In genomic region chr6:17750041-17750660, GRCm38 (mm10) we compare ENCODE assay signal across 8 mouse cellular contexts. TPM values are rescaled to one million over a fixed set of nuclear protein-coding genes. Genes with fewer than 3 reads are reported as not detected.
DNase-seq lines count a peak whose midpoint lies in the region; ATAC-seq lines count a peak whose summit lies in the region.

No protein-coding gene starts in this region.

- no peaks in the 10 kb centered on the region for H3K9me3 ChIP-seq in heart, embryonic 14.5 days (ENCODE audit: control insufficient read depth, low read length)
- no peaks in the 10 kb centered on the region for H3K9me3 ChIP-seq in heart, embryonic 16.5 days (replicated peaks; ENCODE audit: control insufficient read depth, low read length)
- H3K9me3 ChIP-seq in midbrain, embryonic 13.5 days = no peaks in the 10 kb centered on the region

- DNase-seq in heart, postnatal 25 days (ENCODE audit: low spot score) = no peak
- peak; percentile 19 to 47 for DNase-seq in cerebellum, postnatal 14 days
- no peak for DNase-seq in gastrocnemius, postnatal 36 days
- DNase-seq in adrenal gland, postnatal 25 days = no peak
- no peak for DNase-seq in yolk sac, embryonic 10.5 days (ENCODE audit: low spot score)

- H3K36me3 ChIP-seq in heart, embryonic 14.5 days (ENCODE audit: control insufficient read depth, insufficient read depth, low read length) = no peaks in the 10 kb centered on the region
- no peaks in the 10 kb centered on the region for H3K36me3 ChIP-seq in heart, embryonic 16.5 days (ENCODE audit: control insufficient read depth, insufficient read depth)
- no peaks in the 10 kb centered on the region for H3K36me3 ChIP-seq in midbrain, embryonic 13.5 days

- H3K4me2 ChIP-seq in heart, embryonic 14.5 days (ENCODE audit: low read length) = peak overlapping the region; percentile 83
- peak overlapping the region; percentile 71 for H3K4me2 ChIP-seq in heart, embryonic 16.5 days (ENCODE audit: low read depth, low read length)
- peak overlapping the region; percentile 65 for H3K4me2 ChIP-seq in midbrain, embryonic 13.5 days (replicated peaks)

- no peaks in the 10 kb centered on the region for H3K27me3 ChIP-seq in heart, embryonic 14.5 days (ENCODE audit: control insufficient read depth, insufficient read depth, low read length)
- no peaks in the 10 kb centered on the region for H3K27me3 ChIP-seq in heart, embryonic 16.5 days (ENCODE audit: control insufficient read depth, insufficient read depth, low read length)
- no peaks in the 10 kb centered on the region for H3K27me3 ChIP-seq in midbrain, embryonic 13.5 days

- H3K27ac ChIP-seq in heart, embryonic 14.5 days (replicated peaks in 1 of 2; ENCODE audit: control insufficient read depth in 1 of 2, insufficient read depth in 1 of 2, low read depth in 2 of 2, low read length in 2 of 2) = peak overlapping the region; percentile 76 to 79
- H3K27ac ChIP-seq in heart, embryonic 16.5 days (ENCODE audit: low read length) = peak overlapping the region; percentile 40
- H3K27ac ChIP-seq in midbrain, embryonic 13.5 days = peak overlapping the region; percentile 98

- intact Hi-C loops in heart, postnatal 25 days (cut with DNase I) = no loop called here
- intact Hi-C loops in gastrocnemius, postnatal 36 days (cut with DNase I) = no loop called here

- WGBS in heart, embryonic 14.5 days = 28% methylated on average over 9 of the region's 9 CpGs
- 43% methylated on average over 9 of the region's 9 CpGs for WGBS in heart, embryonic 16.5 days
- WGBS in midbrain, embryonic 13.5 days = 37% methylated on average over 9 of the region's 9 CpGs

- no peak for ATAC-seq in heart, embryonic 14.5 days (ENCODE audit: insufficient number of reproducible peaks, insufficient read depth, low FRiP score, low read depth)
- no peak for ATAC-seq in heart, embryonic 16.5 days (replicated peaks; ENCODE audit: extremely low read depth, insufficient read depth, low FRiP score)
- ATAC-seq in midbrain, embryonic 13.5 days = no peak

- peak overlapping the region; percentile 77 for H3K9ac ChIP-seq in heart, embryonic 14.5 days (ENCODE audit: low read length)
- H3K9ac ChIP-seq in heart, embryonic 16.5 days (ENCODE audit: low read length) = peak overlapping the region; percentile 81
- H3K9ac ChIP-seq in midbrain, embryonic 13.5 days (replicated peaks) = peak overlapping the region; percentile 85

- peaks cover 5 to 22% of the 10 kb centered on the region in 2 experiments; a peak in 3 of 4 replicates for H3K4me1 ChIP-seq in heart, embryonic 14.5 days (ENCODE audit: control insufficient read depth in 2 of 2, insufficient read depth in 2 of 2, low read length in 2 of 2)
- peaks cover 10% of the 10 kb centered on the region; the same call in 1 of the 2 replicates for H3K4me1 ChIP-seq in heart, embryonic 16.5 days (ENCODE audit: control insufficient read depth, insufficient read depth, low read length)
- peaks cover 30% of the 10 kb centered on the region for H3K4me1 ChIP-seq in midbrain, embryonic 13.5 days (replicated peaks)

- H3K4me3 ChIP-seq in heart, embryonic 14.5 days (ENCODE audit: control insufficient read depth in 1 of 2, insufficient read depth in 1 of 2, low read depth in 1 of 2, low read length in 2 of 2) = peak overlapping the region; percentile 45 to 67; a peak in 3 of 4 replicates
- peak overlapping the region; percentile 64 for H3K4me3 ChIP-seq in heart, embryonic 16.5 days (ENCODE audit: low read length)
- peak overlapping the region; percentile 61 for H3K4me3 ChIP-seq in midbrain, embryonic 13.5 days (replicated peaks)

RNA-seq across cellular contexts. Expression of gene St7, which starts 57.4 kb away (rescaled TPM):
- 31.6 TPM in 2 replicates for polyA plus RNA-seq in heart, embryonic 14.5 days (2014; fragmentation: Nextera tagmentation; extraction: Ambion mirVana)
- 10 to 100 TPM; 16.6 to 16.7 TPM for total RNA-seq in heart, postnatal 25 days (2021)
- polyA plus RNA-seq in heart, embryonic 16.5 days (2015; fragmentation: Nextera tagmentation; extraction: Ambion mirVana) = 26.1 and 30.2 TPM in 2 replicates
- polyA plus RNA-seq in midbrain, embryonic 13.5 days (2015; fragmentation: Nextera tagmentation; extraction: Ambion mirVana) = 62.4 and 63.0 TPM in 2 replicates
- 10 to 100 TPM in 1 of 2 experiments, 1 to 10 TPM in 1; 9.6 to 10.6 TPM for total RNA-seq in gastrocnemius, postnatal 36 days (2021)
- 29.0 and 31.5 TPM in 2 replicates for total RNA-seq in adrenal gland, postnatal 25 days (2021)

Comparison
In these comparisons a context has a peak if more than half of its experiments do, and no peak if none do; other contexts are left out.
1. H3K27ac ChIP-seq: peak in every context shown above with its lines; median percentile 98 in midbrain, embryonic 13.5 days; 78 in heart, embryonic 14.5 days; 40 in heart, embryonic 16.5 days.
2. DNase-seq: peak in cerebellum, postnatal 14 days (2 of 2); none in heart, postnatal 25 days (single experiment), gastrocnemius, postnatal 36 days (0 of 2), adrenal gland, postnatal 25 days (single experiment) and yolk sac, embryonic 10.5 days (single experiment).
3. Peak in every context shown above with its lines, with median percentiles within 50 percentile points of each other: H3K4me2 ChIP-seq, H3K4me3 ChIP-seq and H3K9ac ChIP-seq.